Mouse (Mus musculus): Measurements from ENCODE around the gene Krtap29-1.

GRCm38 (mm10) chr11:99965961-99966360 lies 12.9 kb downstream of the Krtap29-1 start:
- TF ChIP-seq CTCF (IDR thresholded peaks at IDR 0.05; ENCODE audit: borderline replicate concordance, extremely low read depth, insufficient read depth, insufficient read length) (no peak), POLR2A (IDR thresholded peaks at IDR 0.05; ENCODE audit: borderline replicate concordance, extremely low read depth, insufficient read depth, insufficient read length, poor library complexity, severe bottlenecking) (no peak)

Measured in brain, embryonic 14.5 days (tissue).